15 mouse cellular contexts compared by ENCODE assay signal in the genomic region with DNA sequence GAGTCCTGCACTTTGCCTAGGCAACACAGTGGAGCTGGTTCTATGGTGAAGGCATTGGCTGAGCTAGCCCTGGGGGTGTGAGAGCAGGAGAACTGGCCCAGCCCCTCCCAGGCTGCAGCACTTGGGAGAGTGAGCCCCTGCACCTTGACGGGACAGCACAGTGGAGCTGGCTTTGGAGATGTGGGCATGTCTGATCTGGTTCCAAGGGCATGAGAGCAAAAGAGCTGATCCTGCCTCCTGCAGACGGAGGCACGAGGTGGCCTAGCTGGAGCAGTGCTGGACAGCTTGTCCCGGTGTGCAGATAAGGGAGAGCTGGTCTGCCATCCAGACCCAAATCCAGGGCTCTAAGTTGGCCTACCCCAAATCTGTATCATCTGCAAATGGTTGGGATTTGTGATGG. TPM values are rescaled to one million over a fixed set of nuclear protein-coding genes. Genes with fewer than 3 reads are reported as not detected.
"Had no signal": no experiment of that assay in that cellular context is flagged by ENCODE, and none has a peak within 500 bp of the region (broad histone marks: within the 10 kb centered on the region; RNA-seq: fewer than 3 reads in every experiment).

No protein-coding gene starts in this region.

- H3K9ac ChIP-seq: kidney, embryonic 15.5 days; limb, embryonic 15.5 days; liver, embryonic 15.5 days; lung, embryonic 15.5 days; midbrain, embryonic 13.5 days; neural tube, embryonic 12.5 days had no signal

- H3K27me3 ChIP-seq: kidney, embryonic 15.5 days; limb, embryonic 15.5 days; liver, embryonic 15.5 days; lung, embryonic 15.5 days; midbrain, embryonic 13.5 days had no signal

- H3K36me3 ChIP-seq: kidney, embryonic 15.5 days; limb, embryonic 15.5 days; liver, embryonic 15.5 days; lung, embryonic 15.5 days; midbrain, embryonic 13.5 days; neural tube, embryonic 12.5 days had no signal

- H3K4me3 ChIP-seq: kidney, embryonic 15.5 days; limb, embryonic 15.5 days; liver, embryonic 15.5 days; lung, embryonic 15.5 days; midbrain, embryonic 13.5 days; neural tube, embryonic 12.5 days had no signal

- ATAC-seq: intestine, embryonic 16.5 days had no signal

- DNase-seq: kidney, adult 2 months; kidney, postnatal 14 days; left cerebral cortex, postnatal 4 days; thymus, postnatal 36 days had no signal

- H3K9me3 ChIP-seq: kidney, embryonic 15.5 days; limb, embryonic 15.5 days; liver, embryonic 15.5 days; lung, embryonic 15.5 days; midbrain, embryonic 13.5 days; neural tube, embryonic 12.5 days had no signal

- H3K4me2 ChIP-seq: kidney, embryonic 15.5 days; limb, embryonic 15.5 days; liver, embryonic 15.5 days; lung, embryonic 15.5 days; midbrain, embryonic 13.5 days; neural tube, embryonic 12.5 days had no signal

- H3K4me1 ChIP-seq: lung, embryonic 15.5 days; midbrain, embryonic 13.5 days; neural tube, embryonic 12.5 days had no signal

- H3K27ac ChIP-seq: kidney, embryonic 15.5 days; limb, embryonic 15.5 days; liver, embryonic 15.5 days; lung, embryonic 15.5 days; midbrain, embryonic 13.5 days; neural tube, embryonic 12.5 days had no signal

RNA-seq across cellular contexts. Expression of a gene that starts 27.9 kb away (rescaled TPM):
- total RNA-seq: layer of hippocampus, postnatal 14 days; left cerebral cortex, postnatal 10 days; megakaryocyte-erythroid progenitor cell, adult 5-6 weeks; neutrophil, adult 5-6 weeks had no signal
